Mouse (Mus musculus) hindlimb bud, embryonic 11.5 days (tissue): ENCODE measurements around the gene Gm13693.
"Not testable (repeated sequence)": the region's sequence is repeated elsewhere in the genome, so short reads cannot be mapped to it uniquely, and the experiment has no call there.

Source experiments
- DNase-seq: peaks from one replicate; pipeline ENCODE4 v3.0.0-alpha.2; 2012; ENCODE audit warnings: low read depth, low spot score; ENCODE audit errors: extremely low spot score

Gene Gm13693

DNA sequence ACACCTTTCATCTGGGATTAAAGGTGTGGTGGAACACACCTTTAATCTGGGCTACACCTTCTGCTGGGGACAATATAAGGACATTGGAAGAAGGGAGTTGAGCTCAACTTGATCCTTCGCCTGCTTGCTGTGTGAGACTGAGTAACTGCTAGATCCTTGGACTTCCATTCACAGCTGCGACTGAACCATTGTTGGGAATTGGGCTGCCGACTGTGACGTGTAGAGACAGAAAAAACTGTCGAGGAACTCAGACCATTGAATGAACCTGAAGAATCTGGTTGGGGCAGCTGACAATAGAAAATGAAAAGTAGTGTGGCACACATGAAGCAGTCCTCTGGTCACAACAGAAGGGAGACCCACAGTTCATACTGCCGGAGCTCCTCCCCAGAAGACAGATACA, at the start of gene Gm13693:
Gene Gm13693, plus strand, starts transcription at position 301 of the 400 bp plus-strand sequence.
- not testable (repeated sequence) for DNase-seq

DNA sequence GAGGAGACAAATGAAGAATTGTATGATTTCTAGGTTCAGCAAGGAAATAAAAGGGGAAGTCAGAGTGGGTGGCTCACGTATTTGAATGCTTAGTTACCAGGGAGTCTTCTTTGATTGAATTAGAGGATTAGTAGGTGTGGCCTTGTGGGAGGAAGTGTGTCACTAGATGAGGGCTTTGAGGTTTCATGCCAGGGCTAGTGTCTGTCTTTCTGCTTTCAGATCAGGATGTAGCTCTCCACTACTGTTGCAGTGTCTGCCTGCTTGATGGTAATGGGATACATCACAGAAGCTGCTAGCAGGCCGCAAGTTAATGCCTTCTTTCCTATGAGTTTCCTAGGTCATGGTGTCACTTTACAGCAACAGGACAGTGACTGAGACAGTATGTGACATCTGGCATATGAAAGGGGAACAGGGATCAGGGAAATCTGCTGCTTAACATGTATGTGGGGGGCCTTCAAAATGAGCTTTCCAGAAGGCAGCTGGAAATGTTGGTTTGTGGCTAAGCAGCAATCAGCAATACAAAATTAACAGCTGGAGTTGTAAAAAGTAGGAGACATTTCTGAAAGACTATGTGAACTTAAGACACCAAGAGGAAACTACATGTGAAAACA, 31.7 kb upstream of the Gm13693 start:
- DNase-seq = no peak

DNA sequence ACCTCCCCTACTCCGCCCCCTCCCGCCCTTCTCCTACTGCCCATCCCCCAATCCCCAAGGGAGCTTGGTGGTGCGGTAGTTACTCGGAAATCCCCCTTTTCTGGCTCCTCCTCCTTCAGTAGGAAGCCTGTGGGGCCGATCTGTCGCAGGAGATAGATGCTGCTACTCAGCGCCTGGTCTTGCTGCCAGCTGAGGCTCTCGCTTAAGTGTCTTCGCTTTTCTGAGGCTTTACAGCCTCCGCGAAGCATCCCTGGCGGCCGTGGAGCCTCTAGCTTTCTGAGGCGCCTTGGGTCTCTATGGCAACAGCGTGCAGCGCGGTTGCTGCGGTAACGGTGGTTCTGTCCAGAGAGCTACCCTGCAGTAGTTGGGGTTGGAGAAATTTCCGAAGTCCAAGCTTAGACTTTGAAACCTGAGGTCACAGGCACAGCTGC, 20.4 kb upstream of the Gm13693 start, which contains the start of gene Zswim2:
Gene Zswim2, minus strand, starts transcription at position 298 of the 431 bp plus-strand sequence.
- no peak for DNase-seq

DNA sequence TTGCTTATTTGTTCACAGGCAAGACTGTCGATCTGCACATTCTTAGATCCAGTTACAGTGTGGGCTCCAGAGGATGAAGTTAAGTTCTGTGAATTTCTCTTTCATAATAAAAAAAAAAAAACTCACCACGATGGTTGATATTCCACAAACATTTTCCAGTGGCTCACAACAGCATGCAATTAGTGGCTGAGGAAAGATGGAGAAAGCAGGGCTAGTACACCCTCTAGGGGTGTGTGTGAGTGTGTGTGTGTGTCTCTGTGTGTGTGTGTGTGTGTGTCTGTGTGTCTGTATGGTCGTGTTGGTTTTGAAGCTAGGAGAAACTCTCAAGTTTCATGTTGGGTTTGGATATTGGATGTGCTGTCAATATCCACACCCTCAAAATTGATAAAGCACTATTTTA, 19.9 kb upstream of the Gm13693 start:
- DNase-seq = no peak

DNA sequence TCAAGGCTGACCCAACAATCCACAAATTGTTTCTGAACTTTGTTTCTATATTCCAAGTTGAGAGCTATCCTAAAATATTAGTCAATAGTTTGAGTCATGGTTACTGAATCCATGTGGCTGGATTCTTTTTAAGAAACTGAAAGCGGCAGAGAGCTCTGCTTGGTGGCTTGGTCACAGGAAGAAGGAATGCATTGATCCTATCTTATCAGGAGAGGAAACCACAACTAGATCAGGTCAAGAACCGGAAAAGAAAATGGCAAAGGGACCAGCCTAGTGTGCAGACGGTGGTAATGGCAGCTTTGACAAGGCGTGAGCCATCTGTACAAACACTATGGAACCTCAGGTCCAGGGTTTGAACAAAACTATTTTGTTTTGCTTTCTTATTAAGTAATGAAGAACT, 19.5 kb upstream of the Gm13693 start:
- DNase-seq = no peak

DNA sequence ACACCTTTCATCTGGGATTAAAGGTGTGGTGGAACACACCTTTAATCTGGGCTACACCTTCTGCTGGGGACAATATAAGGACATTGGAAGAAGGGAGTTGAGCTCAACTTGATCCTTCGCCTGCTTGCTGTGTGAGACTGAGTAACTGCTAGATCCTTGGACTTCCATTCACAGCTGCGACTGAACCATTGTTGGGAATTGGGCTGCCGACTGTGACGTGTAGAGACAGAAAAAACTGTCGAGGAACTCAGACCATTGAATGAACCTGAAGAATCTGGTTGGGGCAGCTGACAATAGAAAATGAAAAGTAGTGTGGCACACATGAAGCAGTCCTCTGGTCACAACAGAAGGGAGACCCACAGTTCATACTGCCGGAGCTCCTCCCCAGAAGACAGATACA, 5.9 kb upstream of the Gm13693 start, which contains the start of gene Gm13698:
Gene Gm13698, plus strand, starts transcription at position 301 of the 400 bp plus-strand sequence.
- DNase-seq = not testable (repeated sequence)

DNA sequence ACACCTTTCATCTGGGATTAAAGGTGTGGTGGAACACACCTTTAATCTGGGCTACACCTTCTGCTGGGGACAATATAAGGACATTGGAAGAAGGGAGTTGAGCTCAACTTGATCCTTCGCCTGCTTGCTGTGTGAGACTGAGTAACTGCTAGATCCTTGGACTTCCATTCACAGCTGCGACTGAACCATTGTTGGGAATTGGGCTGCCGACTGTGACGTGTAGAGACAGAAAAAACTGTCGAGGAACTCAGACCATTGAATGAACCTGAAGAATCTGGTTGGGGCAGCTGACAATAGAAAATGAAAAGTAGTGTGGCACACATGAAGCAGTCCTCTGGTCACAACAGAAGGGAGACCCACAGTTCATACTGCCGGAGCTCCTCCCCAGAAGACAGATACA, 5.7 kb downstream of the Gm13693 start, which contains the start of gene Gm13695:
Gene Gm13695, plus strand, starts transcription at position 301 of the 400 bp plus-strand sequence.
- DNase-seq = not testable (repeated sequence)

DNA sequence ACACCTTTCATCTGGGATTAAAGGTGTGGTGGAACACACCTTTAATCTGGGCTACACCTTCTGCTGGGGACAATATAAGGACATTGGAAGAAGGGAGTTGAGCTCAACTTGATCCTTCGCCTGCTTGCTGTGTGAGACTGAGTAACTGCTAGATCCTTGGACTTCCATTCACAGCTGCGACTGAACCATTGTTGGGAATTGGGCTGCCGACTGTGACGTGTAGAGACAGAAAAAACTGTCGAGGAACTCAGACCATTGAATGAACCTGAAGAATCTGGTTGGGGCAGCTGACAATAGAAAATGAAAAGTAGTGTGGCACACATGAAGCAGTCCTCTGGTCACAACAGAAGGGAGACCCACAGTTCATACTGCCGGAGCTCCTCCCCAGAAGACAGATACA, 11.5 kb downstream of the Gm13693 start, which contains the start of gene Gm13696:
Gene Gm13696, plus strand, starts transcription at position 301 of the 400 bp plus-strand sequence.
- not testable (repeated sequence) for DNase-seq

DNA sequence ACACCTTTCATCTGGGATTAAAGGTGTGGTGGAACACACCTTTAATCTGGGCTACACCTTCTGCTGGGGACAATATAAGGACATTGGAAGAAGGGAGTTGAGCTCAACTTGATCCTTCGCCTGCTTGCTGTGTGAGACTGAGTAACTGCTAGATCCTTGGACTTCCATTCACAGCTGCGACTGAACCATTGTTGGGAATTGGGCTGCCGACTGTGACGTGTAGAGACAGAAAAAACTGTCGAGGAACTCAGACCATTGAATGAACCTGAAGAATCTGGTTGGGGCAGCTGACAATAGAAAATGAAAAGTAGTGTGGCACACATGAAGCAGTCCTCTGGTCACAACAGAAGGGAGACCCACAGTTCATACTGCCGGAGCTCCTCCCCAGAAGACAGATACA, 17.3 kb downstream of the Gm13693 start, which contains the start of gene Gm13694:
Gene Gm13694, plus strand, starts transcription at position 301 of the 400 bp plus-strand sequence.
- DNase-seq = not testable (repeated sequence)

DNA sequence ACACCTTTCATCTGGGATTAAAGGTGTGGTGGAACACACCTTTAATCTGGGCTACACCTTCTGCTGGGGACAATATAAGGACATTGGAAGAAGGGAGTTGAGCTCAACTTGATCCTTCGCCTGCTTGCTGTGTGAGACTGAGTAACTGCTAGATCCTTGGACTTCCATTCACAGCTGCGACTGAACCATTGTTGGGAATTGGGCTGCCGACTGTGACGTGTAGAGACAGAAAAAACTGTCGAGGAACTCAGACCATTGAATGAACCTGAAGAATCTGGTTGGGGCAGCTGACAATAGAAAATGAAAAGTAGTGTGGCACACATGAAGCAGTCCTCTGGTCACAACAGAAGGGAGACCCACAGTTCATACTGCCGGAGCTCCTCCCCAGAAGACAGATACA, 23.1 kb downstream of the Gm13693 start, which contains the start of gene Gm13697:
Gene Gm13697, plus strand, starts transcription at position 301 of the 400 bp plus-strand sequence.
- DNase-seq = not testable (repeated sequence)

DNA sequence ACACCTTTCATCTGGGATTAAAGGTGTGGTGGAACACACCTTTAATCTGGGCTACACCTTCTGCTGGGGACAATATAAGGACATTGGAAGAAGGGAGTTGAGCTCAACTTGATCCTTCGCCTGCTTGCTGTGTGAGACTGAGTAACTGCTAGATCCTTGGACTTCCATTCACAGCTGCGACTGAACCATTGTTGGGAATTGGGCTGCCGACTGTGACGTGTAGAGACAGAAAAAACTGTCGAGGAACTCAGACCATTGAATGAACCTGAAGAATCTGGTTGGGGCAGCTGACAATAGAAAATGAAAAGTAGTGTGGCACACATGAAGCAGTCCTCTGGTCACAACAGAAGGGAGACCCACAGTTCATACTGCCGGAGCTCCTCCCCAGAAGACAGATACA, 28.9 kb downstream of the Gm13693 start, which contains the start of gene Gm13691:
Gene Gm13691, plus strand, starts transcription at position 301 of the 400 bp plus-strand sequence.
- DNase-seq = not testable (repeated sequence)

DNA sequence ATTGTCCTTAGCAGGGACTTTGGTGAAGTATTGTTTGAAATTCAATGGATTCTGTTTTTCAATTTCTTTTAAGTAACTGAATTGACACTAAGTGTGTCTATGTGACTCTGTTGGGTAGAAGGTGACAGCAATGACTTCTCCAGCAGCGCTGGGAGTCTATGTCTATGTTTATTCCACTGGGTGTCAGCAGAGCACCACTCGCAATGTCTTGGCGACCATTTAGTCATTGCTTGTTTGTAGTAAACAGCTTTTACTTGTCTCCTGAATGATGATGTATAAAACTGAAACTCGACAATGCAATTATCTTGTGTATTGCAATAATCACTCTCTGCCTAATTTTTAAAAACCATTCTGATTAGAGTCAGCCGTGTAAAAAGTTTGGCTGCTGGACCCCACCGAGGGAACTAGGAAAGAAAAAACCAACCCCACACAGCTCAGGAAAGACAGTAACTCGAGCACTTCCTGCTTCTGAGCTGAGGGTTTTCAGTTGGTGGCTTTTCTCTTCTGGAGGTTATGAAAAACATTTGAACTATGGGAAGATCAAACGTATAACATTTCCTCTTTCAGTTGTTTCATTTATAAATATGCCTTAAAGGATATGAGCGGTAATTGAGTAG, 32.4 kb downstream of the Gm13693 start:
- DNase-seq = not testable (repeated sequence)

DNA sequence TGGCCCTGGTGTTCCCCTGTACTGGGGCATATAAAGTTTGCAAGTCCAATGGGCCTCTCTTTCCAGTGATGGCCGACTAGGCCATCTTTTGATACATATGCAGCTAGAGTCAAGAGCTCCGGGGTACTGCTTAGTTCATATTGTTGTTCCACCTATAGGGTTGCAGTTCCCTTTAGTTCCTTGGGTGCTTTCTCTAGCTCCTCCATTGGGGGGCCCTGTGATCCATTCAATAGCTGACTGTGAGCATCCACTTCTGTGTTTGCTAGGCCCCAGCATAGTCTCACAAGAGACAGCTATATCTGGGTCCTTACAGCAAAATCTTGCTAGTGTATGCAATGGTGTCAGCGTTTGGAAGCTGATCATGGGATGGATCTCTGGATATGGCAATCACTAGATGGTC, 33.2 kb downstream of the Gm13693 start:
- DNase-seq = not testable (repeated sequence)

DNA sequence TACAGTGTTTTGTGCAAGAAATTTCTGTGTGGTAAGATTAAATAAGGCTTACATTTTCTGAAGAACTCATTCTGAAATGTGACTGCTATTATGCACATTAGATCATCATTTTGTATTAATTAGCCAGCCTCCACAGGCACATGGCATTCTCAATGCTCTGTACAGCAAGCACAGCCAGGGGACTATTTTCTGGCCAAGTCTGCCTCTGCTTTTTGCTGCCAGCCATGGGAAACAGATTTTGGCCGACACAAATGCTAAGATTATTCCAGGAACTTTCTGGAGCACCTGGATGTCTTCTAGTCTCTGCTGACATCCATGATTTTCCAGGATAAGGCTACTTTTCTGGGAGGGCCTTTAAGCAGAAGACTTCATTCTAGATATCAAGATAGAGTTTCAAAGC, 47.6 kb downstream of the Gm13693 start:
- DNase-seq = no peak

DNA sequence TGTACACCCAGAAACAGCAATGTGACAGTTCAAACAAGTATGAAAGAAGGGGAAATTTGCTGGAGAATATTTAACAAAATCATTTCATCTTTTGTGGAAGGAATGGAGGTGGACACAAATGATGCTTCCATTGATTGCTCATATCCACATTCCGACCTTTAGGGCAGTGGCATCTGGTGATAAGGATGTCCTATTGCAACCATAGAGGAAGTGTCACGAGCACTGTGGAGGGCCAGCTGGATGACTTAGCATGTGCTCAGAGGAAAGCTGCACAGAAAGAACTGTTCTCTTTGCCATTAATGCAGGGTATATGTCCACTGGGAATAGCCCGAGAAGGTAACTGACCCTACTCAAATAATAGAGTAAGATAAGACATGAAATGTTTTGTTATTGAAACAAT, 48.5 kb downstream of the Gm13693 start:
- no peak for DNase-seq
